Mouse (Mus musculus) cerebellum, adult (tissue): Measurements from ENCODE around the gene 4931429L15Rik.

Source experiments
- ATAC-seq: cut with Nextera tagmentation; 2 replicates; pipeline ENCODE4 v1.9.2; 2017; ENCODE audit warnings: mild to moderate bottlenecking, moderate library complexity, mixed read lengths; ENCODE audit not compliant: insufficient number of reproducible peaks, low FRiP score, low TSS enrichment

The 4931429L15Rik gene

DNA sequence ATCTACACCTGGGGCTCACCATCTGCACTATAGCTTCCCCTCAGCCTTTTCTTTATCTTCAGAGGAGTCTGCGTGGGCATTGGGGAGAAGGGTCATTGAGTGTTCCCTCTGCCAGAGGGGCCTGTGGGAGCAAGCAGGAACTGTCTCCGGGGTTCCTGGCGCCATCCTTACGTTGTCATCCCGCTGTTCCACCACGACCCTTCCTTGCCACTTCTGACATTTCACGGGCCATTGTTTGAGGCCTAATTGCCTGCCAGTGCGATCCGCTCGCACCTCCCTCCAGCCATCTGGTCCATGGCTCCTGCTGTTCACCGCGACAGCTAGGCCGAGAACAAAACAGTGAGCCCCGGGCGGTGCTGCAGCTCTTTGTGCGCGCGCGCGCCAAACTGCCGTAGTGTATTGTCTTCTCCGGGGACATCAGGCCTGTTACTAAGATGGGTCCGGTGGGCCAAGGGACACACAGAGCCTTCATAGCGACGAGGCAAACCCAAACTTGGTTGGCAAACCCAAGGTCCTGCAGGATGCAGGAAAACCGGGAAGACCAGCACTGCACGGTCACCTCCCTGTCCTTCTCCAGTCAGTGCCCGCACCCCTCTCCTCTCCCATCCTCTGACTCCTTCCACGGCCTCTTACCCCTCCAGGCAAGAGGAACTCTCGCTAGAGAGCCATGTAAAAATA lies 8.9 kb upstream of the 4931429L15Rik start:
- ATAC-seq = peak; percentile 86

DNA sequence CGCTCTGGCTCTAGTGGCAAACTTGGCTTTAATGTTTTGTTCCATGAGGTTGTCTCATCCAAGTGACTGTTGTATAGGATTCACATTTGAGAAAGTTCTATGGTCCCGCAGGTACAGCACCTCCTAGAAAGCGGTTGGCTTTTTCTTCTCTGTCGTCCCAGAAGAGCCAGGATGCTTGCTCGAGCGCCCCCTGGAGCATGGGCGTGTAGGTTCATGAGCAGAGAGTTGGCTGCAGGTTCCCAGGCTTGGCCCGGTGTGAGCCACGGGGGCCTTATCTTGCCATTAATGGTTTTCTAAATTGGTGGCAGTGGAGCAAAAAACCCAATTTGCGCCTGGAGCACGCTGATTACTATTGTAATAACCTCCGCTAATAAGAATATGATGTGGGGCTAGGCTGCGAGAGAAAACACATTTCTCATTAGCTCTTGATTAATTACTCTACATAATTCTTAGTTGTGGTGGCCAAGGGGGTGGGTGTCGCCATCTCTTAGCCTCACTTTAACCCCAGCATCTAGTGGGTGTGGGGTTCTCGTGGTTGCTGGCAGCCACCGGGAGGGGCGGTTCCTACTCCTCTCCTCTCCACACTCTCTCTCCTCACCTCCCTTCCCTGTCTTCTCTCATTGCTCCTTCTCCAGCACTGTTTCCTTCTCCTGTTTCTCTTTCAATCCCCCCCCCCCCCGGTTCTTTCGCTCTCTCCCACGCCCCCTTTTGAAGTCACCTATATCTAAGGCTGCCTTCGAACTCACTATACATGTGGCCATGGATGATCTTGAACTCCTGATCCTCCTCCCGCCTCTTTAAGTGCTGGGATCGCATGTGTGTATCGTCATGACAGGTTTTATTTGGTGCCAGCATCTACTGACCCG lies 8.2 kb upstream of the 4931429L15Rik start:
- no peak for ATAC-seq

DNA sequence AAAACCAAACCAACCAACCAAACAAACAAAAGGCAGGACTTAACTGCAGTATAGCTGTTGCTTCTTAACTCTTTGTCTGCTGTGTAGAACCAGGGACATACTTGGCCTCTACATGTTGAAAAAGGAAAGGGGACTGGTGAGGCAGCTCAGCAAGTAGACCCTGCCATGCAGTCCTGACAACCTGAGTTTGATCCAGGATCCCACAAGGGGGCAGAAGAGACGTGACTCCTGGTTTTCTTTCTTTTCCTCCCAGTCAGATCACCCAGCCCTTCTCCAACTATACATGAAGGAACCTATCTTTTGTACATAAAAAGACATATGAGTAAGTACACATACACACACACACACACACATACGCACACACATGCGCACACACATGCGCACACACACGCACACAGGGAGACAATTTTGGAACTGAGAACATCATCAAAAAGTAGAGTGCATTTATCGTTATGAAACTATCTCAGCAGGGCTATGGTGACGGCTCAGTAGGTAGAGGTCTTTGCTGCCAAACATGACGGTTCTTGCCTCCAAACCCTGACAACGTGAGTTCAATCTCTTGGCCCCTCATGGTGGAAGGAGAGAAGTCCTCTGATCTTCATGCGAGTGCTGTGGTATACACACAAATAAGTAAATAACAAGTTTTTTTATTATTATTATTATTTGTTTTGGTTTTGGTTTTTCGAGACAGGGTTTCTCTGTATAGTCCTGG lies 7.1 kb upstream of the 4931429L15Rik start:
- ATAC-seq = no peak

DNA sequence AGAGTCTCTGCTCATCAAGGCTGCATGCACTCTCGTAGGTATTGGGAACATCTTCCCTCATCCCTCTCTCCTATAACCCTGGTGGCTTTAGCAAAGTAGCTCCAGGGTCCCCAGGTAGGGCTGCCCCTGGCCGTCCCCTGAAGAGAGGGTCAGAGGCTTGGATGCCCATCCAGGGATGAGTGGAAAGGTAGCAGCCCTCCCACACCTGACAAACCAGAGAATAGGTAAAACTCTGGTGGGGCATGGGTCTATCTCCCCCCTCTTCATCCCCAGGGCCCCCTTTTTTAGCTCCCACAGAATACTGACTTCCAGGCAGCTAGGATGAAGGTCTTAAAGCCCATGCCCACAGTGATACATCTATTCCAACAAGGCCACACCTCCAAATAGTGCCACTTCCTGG lies 675 bp upstream of the 4931429L15Rik start:
- ATAC-seq = no peak

DNA sequence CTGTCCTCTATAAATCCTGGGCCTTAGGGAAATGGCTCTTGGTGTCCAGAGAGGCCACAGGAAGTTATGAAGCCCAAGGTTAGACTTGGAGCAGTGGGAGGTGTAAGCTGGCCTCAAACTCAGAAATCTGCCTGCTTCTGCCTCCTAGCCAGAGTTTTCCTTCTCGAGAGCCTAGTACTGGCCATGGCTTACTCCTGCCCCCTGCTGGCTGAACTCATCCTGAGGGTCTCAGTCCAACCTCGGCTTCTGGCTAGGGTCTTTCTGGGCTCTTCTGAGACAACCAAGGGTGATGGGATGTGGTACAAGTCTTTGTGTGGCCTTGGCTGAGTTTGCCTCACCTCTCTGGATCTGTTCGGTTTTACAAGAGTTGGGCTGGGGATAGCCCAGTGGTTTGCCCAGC lies 1.8 kb downstream of the 4931429L15Rik start:
- ATAC-seq = no peak

DNA sequence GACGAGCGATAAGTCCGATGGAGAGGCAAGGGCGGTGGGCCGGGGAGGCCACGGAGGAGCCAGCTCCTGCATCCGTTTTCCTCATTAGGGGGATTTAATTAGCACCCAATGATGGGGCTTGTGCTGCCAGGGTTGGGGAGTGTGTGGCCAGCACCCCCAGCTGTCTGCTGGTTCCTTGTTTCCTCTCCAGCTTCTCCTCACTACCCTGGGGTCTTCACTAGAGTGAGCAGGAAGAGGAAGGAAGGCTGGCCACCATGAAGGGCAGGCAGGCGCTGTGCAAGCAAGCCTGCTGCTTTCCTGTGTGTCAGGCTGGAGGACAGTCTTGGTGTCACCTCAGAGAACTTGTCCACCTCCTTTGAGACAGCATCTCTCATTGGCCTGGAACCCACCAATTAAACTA lies 2.9 kb downstream of the 4931429L15Rik start:
- no peak for ATAC-seq

DNA sequence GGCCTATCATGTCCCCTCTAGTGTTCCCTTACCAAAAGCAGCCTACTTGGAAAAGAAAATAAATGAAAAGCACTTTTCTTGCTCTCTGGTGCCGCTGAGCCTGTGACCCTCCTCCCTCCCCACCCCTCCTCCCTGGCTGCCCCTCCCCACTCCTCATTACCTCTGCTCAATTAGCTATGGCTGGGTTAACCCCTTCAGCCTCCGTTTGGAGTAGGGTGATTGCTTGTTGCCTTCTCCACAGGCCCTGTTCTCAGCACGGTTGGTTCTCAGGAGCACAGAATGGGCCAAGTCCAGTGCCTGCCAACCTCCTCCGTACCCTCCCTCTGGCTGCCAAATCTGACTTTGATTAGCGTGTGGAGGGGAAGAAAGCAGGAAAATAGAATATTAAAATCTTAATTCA lies 3.4 kb downstream of the 4931429L15Rik start:
- ATAC-seq = no peak

DNA sequence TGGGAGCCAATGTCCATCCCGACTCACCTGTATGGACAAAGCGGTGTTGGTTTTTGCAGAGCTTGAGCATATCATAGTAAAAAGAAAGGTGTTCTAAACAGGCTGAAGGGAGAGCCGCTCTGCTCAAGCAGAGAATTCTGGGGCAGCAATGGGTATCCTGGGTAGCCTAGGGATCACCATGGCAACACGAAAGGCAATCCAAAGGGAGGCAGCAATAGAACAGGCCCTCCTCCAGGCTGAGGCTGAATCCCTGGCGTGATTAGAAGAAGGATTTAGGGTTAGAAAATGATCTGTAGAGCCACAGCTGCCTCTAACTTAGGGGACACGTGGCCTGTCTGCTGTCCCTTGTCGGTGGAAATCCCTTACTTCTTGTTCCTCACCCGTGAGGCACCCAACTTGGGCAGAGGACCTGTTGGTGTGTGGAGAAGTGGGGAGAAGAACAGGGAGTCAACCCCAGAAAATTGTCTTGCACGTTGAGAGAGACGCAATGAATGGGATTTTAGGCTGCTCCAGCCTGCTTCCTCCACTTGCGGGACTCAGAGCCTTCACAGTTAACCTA lies 3.9 kb downstream of the 4931429L15Rik start:
- ATAC-seq = no peak

DNA sequence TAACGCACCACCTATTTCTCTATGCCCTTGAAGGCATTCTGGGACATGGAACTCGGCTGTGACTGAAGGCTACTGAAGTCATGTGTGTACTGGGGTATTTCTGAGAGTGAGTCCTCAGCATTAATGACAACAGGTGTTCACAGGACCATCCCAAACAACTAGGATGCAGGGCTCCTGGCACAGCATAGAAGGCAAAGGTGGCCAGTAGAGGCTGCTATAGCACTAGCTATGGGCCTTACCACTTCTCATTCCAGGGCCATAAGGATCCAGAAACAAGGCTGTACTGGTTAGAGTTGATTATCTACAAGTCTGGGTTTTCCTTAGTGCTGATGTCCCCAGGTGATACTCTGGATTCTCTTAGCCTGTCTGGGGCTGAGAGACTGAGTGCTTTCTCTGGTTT lies 4.9 kb downstream of the 4931429L15Rik start:
- no peak for ATAC-seq

DNA sequence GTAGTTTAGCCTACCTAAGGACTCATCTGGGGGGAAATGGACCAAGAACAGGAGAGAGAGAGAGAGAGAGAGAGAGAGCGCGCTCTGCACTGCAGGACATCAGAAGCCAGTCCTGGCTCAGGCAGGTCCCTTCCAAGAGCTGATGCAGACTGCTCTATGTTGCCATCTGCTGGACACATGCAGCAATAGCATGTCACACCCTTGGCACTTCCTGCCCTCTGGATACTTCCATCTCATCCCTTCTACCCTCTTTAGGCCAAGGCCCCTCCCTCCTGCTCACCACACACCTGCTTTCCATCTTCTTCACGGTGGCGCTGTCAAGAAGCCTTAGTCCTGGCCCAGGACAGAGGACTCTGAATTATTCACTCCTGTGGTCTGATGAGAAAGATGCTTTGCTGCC lies 5.3 kb downstream of the 4931429L15Rik start:
- peak; percentile 74; the same call in 1 of the 2 replicates for ATAC-seq

DNA sequence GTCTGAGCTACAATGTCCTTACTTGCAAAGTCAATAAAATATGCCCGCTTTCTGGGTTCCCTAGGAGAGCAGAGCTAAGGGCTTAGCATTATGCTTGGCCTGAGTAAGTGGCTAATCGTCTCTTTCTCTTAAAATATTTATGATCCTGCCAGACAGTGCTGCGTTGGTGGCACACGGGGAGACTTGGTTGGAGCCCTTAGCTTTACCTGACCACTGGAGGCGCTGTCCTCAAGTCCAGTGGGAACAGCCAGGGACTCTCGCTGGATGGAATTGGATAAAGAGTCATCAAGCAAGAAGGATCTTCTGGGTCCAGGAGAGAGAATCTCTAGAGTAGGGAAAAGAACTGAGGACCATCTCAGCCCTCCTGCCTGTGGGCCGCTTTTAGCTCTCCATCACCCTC lies 10.7 kb downstream of the 4931429L15Rik start:
- no peak for ATAC-seq

DNA sequence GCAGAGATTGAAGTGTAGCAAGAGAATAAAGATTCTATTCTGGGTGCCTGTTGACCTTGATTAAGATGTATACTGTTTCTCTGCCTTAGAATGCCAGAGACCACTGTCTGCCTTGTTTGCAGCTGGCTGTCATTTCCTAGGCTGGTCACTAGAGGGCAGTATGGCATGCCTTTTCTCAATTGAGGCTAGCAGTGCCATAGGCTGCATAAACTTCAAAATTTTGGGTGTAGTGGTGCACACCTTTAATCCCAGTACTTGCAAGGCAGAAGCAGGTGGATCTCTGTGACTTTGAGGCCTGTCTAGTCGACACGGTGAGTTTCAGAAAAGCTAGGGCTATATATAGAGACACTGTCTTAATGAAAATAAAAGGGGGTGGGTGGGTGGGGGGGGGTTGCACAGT lies 17.6 kb downstream of the 4931429L15Rik start:
- peak; percentile 40; the same call in 1 of the 2 replicates for ATAC-seq

DNA sequence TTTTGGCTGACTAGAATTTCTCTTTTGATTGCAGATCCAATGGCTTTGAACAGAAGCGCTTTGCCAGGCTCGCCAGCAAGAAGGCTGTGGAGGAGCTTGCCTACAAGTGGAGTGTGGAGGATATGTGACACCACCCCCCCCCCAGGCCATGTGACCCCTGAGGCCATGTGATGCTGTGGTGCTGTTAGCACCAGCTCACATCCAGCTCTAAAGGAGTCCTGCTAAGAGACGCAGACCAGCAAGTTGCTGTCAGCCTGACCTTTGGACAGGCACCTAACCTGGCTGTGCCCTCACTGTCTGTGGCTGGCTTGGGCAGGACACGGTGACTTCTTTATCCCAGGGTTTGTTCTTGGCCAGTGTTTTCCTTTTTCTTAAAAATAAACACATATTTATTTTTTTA lies 21.4 kb downstream of the 4931429L15Rik start:
- no peak for ATAC-seq

DNA sequence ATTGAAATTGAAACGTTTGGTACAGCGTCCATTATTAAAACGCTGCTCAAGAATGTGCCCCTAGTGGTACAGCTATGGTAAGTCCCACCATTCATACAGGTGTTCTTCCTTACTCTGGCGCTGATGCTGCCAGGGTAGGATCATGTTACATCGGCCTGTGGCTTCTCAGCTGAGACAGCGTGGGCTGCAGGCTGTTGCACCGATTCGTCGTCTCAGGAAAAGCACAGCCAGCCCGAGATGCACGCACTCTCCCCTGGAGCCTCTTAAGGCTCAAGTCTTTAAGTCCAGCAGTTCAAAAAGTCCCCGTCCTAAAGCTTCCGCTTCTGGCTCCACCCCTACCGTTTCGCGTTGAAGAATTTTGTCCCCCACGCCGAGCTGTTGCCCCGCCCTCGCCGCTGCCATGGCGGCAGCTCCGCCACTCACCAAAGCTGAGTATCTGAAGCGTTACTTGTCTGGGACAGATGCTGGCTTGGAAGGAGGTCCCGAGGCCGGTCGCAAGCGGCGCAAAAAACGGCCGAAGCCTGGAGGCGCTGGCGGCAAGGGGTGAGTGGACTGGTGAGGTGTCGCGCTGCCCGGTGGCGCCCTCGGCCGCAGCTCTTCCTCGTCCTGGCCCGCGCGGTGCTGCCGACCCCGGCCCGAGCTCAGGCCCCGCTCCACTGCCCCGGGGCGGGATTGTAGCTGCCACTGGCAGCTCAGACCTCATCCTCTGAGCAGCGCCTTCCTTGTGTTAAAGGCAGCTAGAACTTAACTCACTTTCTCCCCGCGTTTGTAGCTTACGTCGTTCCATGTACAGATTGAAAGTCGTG lies 37.0 kb downstream of the 4931429L15Rik start, which contains the start of gene Bud13:
Bud13 (plus strand) TSS at position 378 of the 806 bp plus-strand sequence.
- ATAC-seq = peak; percentile 77; the same call in 1 of the 2 replicates

DNA sequence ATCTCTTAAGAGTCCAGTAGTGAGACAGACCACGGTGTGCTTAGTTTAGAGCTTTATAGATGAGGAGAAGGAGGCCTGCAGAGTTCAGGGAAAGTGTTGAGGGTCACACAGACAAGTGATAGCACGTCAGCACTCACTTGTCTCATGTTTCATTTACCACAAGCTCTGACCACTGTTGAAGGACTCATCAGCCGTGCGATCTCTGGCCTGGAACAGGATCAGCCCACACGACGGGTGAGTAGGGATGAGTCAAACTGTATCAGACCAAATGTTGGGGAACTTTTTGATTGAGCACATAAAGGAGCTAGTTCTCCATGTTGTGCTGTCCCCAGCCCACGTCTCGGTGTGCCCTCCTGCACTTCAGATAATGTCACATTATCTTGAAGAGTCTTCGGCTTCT lies 45.3 kb downstream of the 4931429L15Rik start:
- no peak for ATAC-seq

DNA sequence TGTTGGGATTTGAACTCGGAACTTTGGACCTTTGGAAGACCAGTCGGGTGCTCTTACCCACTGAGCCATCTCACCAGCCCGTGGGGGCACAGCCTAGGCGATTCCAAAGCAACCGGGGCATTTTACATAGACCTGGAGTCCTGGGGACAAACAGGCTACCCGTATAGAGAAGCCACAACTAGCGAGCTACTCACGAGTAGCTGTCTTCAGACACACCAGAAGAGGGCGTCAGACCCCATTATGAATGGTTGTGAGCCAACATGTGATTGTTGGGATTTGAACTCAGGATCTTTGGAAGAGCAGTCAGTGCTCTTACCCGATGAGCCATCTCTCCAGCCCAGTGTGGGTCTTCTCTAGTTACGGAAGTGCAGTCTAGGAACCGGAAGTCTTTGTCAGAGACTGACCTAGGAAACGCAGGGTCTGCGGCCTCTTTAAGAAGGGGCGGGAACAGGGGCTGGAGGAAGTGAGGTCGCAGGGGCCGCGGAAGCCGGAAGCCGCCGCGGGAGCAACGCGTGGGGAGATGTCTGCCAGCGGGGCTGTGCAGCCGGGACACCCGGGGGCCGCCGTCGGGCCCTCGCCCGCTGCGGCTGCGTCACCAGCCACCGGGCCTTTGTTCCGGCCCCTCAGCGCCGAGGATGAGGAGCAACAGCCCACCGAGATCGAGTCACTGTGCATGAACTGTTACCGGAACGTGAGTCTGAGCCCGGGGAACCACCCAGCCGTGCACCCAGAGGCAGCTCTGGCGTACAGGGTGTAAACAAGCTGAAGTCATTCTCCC lies 46.9 kb downstream of the 4931429L15Rik start, which contains the start of gene Zpr1:
Zpr1 (plus strand) TSS at position 388 of the 778 bp plus-strand sequence.
- ATAC-seq = peak; percentile 91

DNA sequence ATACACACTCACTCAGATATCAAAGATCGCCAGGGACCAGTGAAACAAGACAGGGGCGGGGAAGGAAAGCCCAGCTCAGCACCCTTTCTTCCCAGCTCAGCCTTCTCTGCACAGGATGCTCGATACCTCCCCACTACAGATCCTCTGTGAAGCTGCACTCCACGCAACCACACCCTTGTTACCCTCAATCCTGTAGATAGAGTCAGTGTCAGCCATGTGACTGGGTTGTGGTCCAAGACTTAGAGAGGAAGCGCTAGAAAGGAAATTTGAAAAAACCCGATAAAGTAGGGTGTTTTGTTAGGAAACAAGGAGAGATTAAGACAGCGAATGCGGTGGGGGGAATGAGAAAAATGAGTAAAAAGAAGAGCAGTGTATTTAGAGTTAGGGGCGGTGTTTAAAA lies 47.7 kb downstream of the 4931429L15Rik start:
- no peak for ATAC-seq

DNA sequence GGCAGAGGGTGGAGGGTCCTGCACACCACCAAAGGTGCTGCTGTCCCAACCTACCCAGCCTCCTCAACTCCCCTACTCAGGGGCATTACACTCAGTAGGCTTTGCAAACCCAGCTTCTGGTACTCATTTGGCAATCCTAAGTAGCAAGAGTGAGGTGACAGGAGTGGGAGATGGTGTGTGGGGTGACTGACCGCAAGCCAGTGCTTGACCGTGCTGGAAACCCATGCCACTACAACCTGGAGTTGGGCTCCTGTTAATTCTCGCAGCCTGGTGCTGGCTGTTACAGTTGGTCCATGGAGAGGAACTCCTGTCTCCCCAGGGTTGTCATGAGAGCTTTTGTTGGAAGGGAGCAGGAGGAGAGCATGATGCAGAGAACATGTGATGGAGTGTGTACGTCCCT lies 49.0 kb downstream of the 4931429L15Rik start:
- ATAC-seq = no peak

DNA sequence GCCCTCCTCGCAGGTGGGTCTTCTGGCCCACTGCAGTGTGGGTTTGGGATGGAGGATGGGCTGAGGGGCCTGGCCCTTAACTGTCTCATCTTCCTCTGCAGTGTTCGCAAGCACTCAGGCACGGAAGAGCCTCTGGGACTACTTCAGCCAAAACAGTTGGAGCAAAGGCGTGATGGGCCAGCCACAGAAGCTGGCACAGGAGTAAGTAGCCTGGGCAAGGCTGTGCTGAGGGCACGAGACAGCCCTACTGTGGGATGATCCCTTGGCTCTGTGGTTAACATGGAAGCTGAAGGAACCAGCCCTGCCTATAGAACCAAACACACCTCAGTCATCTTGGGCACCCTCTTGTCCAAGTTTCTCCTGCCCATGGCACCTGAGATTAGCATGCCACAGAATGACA lies 50.7 kb downstream of the 4931429L15Rik start:
- ATAC-seq = no peak
